Mouse (Mus musculus): ENCODE measurements around the gene Foxred2. TPM values are rescaled to one million over a fixed set of nuclear protein-coding genes. Genes with fewer than 3 reads are reported as not detected.

Gene Foxred2
- total and polyA plus RNA-seq, 3 experiments: 9.9 to 12.2 TPM; not detected in 1

DNA sequence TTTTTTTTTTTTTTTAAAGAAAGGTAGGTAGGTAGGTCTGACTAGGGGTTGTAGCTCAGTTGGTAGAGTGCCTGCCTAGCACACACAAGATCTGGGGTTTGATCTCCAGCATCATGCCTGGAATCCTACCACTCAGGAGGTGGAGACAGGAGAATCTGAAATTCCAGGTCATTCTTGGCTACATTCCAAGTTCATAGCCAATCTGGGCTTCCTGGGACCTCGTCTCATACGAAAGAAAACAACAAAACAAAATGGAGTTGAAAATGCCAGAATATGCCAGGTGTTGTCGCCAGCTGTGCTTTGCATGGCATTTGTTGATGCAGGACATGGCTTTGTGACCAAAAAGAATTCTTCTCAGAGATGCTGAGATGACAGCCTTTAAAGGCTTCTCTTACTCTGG lies 23.3 kb downstream of the Foxred2 start:
- no peak for DNase-seq (ENCODE audit: low read depth, low spot score)
- Histone ChIP-seq H3K4me1 (ENCODE audit: control insufficient read depth in 1 of 2, insufficient read depth in 2 of 2, low read length in 2 of 2) (peaks cover 2 to 28% of the 10 kb centered on the region in 2 experiments), H3K27ac (ENCODE audit: control insufficient read depth, low read depth, low read length) (no peak overlapping the region), H3K4me3 (ENCODE audit: control insufficient read depth in 1 of 2, insufficient read depth in 1 of 2, low read depth in 2 of 2, low read length in 2 of 2) (no peak overlapping the region), H3K9me3 (replicated peaks; ENCODE audit: insufficient read depth, low read length) (no peaks in the 10 kb centered on the region), H3K27me3 (ENCODE audit: control insufficient read depth in 1 of 2, insufficient read depth in 2 of 2, low read length in 2 of 2) (no peaks in the 10 kb centered on the region), H3K79me2 (ENCODE audit: control insufficient read depth, insufficient read depth, low read length, poor library complexity) (peaks cover 12% of the 10 kb centered on the region), H3K36me3 (ENCODE audit: control insufficient read depth in 1 of 2, insufficient read depth in 2 of 2, low read length in 2 of 2) (peaks cover 0 to 16% of the 10 kb centered on the region in 2 experiments; a peak in 2 of 4 replicates), H3K9ac (ENCODE audit: control insufficient read depth, low read depth, low read length, poor library complexity, severe bottlenecking) (no peak overlapping the region)
- TF ChIP-seq JUND (IDR thresholded peaks at IDR 0.05; ENCODE audit: low read depth, low read length): no peak
- TF ChIP-seq BHLHE40 (IDR thresholded peaks at IDR 0.05; ENCODE audit: borderline replicate concordance, low read depth, low read length): no peak
- TF ChIP-seq RAD21 (IDR thresholded peaks at IDR 0.05; ENCODE audit: low read depth, low read length): no peak
- TF ChIP-seq USF2 (IDR thresholded peaks at IDR 0.05; ENCODE audit: borderline replicate concordance in 1 of 2, insufficient read depth in 1 of 2, low read depth in 1 of 2, low read length in 2 of 2): no peak
- TF ChIP-seq CTCF (IDR thresholded peaks at IDR 0.05 in 2 of 3, conservative IDR thresholded peaks at IDR 0.05 in 1 of 3; ENCODE audit: control insufficient read depth in 1 of 3, insufficient read depth in 1 of 3, low read depth in 2 of 3, low read length in 3 of 3, poor library complexity in 1 of 3, severe bottlenecking in 1 of 3): no peak
- TF ChIP-seq USF1 (IDR thresholded peaks at IDR 0.05; ENCODE audit: low read depth, low read length): no peak
- TF ChIP-seq ZNF384 (IDR thresholded peaks at IDR 0.05; ENCODE audit: low read depth, low read length): no peak
- no peak for TF ChIP-seq POLR2AphosphoS2 (IDR thresholded peaks at IDR 0.05; ENCODE audit: low read length)
- no peak for TF ChIP-seq ZC3H11A (IDR thresholded peaks at IDR 0.05; ENCODE audit: low read depth, low read length)
- TF ChIP-seq MYC (IDR thresholded peaks at IDR 0.05; ENCODE audit: low read depth, low read length): no peak
- no peak for TF ChIP-seq MEF2A (IDR thresholded peaks at IDR 0.05; ENCODE audit: extremely low read depth, insufficient replicate concordance, low read depth, low read length, poor library complexity, severe bottlenecking)
- no peak for TF ChIP-seq ETS1 (IDR thresholded peaks at IDR 0.05; ENCODE audit: low read depth, low read length)
- TF ChIP-seq NELFE (IDR thresholded peaks at IDR 0.05; ENCODE audit: low read depth, low read length): no peak
- TF ChIP-seq POLR2A (IDR thresholded peaks at IDR 0.05; ENCODE audit: control insufficient read depth in 1 of 2, insufficient read depth in 1 of 2, low read depth in 1 of 2, low read length in 2 of 2, poor library complexity in 1 of 2): no peak
- no peak for TF ChIP-seq TCF12 (IDR thresholded peaks at IDR 0.05; ENCODE audit: low read depth, low read length)
- no peak for TF ChIP-seq UBTF (IDR thresholded peaks at IDR 0.05; ENCODE audit: borderline replicate concordance, insufficient read depth, low read depth, low read length)
- TF ChIP-seq EP300 (IDR thresholded peaks at IDR 0.05; ENCODE audit: low read depth in 1 of 2, low read length in 2 of 2): no peak
- no peak for TF ChIP-seq ELF1 (IDR thresholded peaks at IDR 0.05; ENCODE audit: low read depth, low read length)
- TF ChIP-seq GATA1 (IDR thresholded peaks at IDR 0.05; ENCODE audit: low read depth, low read length): no peak

DNA sequence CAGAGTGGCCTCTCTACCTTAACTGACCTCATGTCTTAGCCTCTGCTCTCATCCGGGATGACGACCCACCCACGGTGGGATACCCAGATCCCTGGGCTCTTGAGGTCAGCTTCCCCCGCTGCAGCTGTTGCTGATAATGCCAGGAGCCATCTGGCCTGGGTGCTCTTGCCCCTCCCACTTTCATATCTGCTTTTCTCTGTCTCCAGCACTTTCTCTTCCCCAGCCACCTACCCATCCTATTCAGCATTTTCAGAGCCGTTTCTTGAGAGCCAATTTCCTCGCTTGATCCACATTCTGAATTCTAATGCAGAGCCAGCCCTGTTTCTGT lies 24.9 kb downstream of the Foxred2 start:
- H3K27me3 ChIP-seq (ENCODE audit: control insufficient read depth in 1 of 2, insufficient read depth in 2 of 2, low read length in 2 of 2): no peaks in the 10 kb centered on the region
- H3K36me3 ChIP-seq (ENCODE audit: control insufficient read depth in 1 of 2, insufficient read depth in 2 of 2, low read length in 2 of 2): peaks cover 3 to 28% of the 10 kb centered on the region in 2 experiments; a peak in 3 of 4 replicates
- H3K27ac ChIP-seq (ENCODE audit: control insufficient read depth, low read depth, low read length): peak overlapping the region; percentile 91
- peak overlapping the region; percentile 20 to 50 for H3K4me3 ChIP-seq (ENCODE audit: control insufficient read depth in 1 of 2, insufficient read depth in 1 of 2, low read depth in 2 of 2, low read length in 2 of 2)
- DNase-seq (ENCODE audit: low read depth, low spot score): peak; percentile 75
- H3K79me2 ChIP-seq (ENCODE audit: control insufficient read depth, insufficient read depth, low read length, poor library complexity): peaks cover 27% of the 10 kb centered on the region
- peak overlapping the region; percentile 82 for H3K9ac ChIP-seq (ENCODE audit: control insufficient read depth, low read depth, low read length, poor library complexity, severe bottlenecking)
- no peaks in the 10 kb centered on the region for H3K9me3 ChIP-seq (replicated peaks; ENCODE audit: insufficient read depth, low read length)
- peaks cover 2 to 37% of the 10 kb centered on the region in 2 experiments for H3K4me1 ChIP-seq (ENCODE audit: control insufficient read depth in 1 of 2, insufficient read depth in 2 of 2, low read length in 2 of 2)
- TF ChIP-seq SMC3 (IDR thresholded peaks at IDR 0.05; ENCODE audit: low read depth, low read length) (no peak), MAFK (IDR thresholded peaks at IDR 0.05; ENCODE audit: borderline replicate concordance, low read depth, low read length) (no peak), RAD21 (IDR thresholded peaks at IDR 0.05; ENCODE audit: low read depth, low read length) (no peak), CTCF (IDR thresholded peaks at IDR 0.05 in 2 of 3, conservative IDR thresholded peaks at IDR 0.05 in 1 of 3; ENCODE audit: control insufficient read depth in 1 of 3, insufficient read depth in 1 of 3, low read depth in 2 of 3, low read length in 3 of 3, poor library complexity in 1 of 3, severe bottlenecking in 1 of 3) (no peak), RCOR1 (IDR thresholded peaks at IDR 0.05; ENCODE audit: low read depth, low read length) (no peak), MAX (IDR thresholded peaks at IDR 0.05; ENCODE audit: low read length) (no peak), CHD1 (IDR thresholded peaks at IDR 0.05; ENCODE audit: low read depth, low read length) (no peak), MYB (IDR thresholded peaks at IDR 0.05; ENCODE audit: low read depth, low read length) (no peak), KAT2A (conservative IDR thresholded peaks at IDR 0.05; ENCODE audit: low read depth, low read length) (no peak), GABPA (IDR thresholded peaks at IDR 0.05; ENCODE audit: low read depth, low read length) (no peak), HCFC1 (IDR thresholded peaks at IDR 0.05; ENCODE audit: low read depth, low read length) (no peak), EP300 (IDR thresholded peaks at IDR 0.05; ENCODE audit: low read depth in 1 of 2, low read length in 2 of 2) (peak in 1 of 2 experiments; percentile 23; a peak in 1 of 4 replicates), BHLHE40 (IDR thresholded peaks at IDR 0.05; ENCODE audit: borderline replicate concordance, low read depth, low read length) (no peak), ZMIZ1 (IDR thresholded peaks at IDR 0.05; ENCODE audit: low read depth, low read length) (no peak), ETS1 (IDR thresholded peaks at IDR 0.05; ENCODE audit: low read depth, low read length) (peak; percentile 92), SIN3A (IDR thresholded peaks at IDR 0.05; ENCODE audit: low read length) (no peak; the same call in 1 of the 2 replicates), JUND (IDR thresholded peaks at IDR 0.05; ENCODE audit: low read depth, low read length) (no peak), MAZ (IDR thresholded peaks at IDR 0.05; ENCODE audit: low read depth, low read length) (peak; percentile 28; the same call in 1 of the 2 replicates), ZC3H11A (IDR thresholded peaks at IDR 0.05; ENCODE audit: low read depth, low read length) (no peak)
